Mouse (Mus musculus): ENCODE measurements around the gene Zmynd8.

Zmynd8 gene

DNA sequence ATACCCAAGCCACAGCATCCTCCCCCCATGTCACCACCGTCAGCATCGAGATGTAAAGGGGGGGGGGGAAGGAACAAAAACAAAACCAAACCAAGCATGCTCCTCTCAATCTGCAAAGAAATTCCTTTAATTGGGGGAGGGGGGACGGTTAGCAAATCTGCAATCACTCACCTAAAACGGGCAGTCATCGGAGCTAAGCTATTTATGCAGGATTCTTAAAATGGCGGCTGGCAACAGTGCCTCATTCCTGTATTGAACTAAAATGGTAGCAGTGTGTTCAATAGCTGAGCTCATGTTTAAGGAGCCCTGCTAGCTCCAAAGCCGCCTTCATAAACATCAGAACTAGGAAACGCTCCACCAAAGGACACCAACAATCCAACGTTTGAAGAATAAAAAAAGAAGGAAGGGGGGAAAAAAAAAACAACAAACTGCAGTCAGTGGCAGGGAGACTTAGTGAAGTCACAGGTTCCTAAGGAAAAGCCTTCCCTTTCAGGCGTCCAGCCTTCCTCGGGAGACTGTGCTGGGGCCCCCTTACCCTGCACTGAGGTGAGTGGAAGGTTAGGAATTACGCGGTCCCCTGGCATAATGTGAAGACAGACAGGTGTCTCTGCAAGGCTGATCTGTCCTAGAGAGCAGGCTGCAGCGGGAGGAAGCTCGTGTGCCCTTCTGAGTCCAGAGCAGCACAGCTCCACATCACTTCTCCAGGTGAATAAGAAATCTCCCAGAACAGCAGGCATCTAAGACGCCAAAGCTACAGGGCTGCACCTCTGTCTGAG, 19.2 kb downstream of the Zmynd8 start:
- DNase-seq (ENCODE audit: low read depth): no peak

DNA sequence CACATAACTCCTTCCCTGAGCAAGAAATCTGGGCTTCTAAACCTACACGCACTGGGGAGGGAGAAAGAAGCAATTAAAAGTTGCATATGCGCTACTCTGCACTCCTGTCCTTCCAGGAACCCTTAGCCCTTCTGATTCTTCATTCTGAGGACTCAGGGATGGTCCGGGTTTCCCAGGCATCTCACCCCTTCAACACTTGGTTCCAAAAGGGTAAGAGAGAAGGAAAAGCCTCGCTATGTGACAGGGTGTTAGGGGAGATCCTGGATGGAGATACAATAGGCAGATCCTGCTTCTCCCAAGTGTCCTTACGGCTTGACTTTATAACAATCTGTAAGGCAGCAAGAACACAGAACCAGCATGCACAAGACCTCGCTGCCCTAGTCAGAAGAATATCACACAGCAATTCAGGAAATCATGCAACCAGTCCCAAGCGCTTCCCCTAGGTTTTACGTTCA, 19.9 kb downstream of the Zmynd8 start:
- no peak for DNase-seq (ENCODE audit: low read depth)

DNA sequence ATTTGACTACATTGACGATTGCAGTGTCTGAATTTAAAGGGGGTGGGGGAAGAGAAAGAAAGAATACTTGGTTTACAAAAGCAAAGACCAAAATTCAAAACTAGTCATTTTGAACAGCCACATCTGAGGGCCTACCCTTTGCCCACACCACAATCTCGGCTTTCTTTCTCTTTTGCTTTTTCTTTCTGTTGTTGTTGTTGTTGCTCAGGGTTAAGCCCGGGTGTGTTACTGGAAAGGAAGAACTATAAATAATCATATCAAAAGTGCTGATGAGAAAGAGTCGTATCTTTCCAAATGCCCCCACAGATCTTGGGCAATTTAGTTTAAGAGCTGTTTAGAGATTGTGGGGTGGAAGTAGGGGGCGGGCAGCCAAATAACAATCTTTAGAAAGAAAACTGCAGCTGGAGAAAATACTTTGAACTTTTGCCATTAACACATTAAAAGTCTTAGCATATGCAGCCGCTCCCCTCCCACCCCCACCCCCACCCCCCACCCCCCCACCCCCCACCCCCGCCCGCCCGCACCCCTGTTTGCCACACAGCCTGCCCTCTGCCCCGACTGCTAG, 20.7 kb downstream of the Zmynd8 start:
- no peak for DNase-seq (ENCODE audit: low read depth)

DNA sequence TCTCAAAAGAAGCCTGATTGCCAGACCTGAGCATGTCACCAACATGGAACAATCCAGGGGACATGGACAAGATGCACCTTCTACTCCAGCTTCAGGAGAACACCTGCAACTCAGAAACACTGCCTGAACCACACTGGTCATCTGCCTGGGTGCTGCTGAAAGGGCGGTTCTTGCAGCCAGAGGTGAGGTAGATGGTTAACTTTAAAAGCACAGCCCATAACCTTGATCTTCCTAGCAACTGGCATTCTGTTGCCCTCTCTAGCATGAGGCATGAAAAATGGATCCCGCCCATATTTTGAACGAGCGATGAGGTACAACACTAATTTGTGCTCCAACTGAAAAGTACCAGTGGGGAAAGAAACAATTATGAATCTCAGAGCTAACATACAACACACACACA, 21.6 kb downstream of the Zmynd8 start:
- DNase-seq (ENCODE audit: low read depth): no peak

DNA sequence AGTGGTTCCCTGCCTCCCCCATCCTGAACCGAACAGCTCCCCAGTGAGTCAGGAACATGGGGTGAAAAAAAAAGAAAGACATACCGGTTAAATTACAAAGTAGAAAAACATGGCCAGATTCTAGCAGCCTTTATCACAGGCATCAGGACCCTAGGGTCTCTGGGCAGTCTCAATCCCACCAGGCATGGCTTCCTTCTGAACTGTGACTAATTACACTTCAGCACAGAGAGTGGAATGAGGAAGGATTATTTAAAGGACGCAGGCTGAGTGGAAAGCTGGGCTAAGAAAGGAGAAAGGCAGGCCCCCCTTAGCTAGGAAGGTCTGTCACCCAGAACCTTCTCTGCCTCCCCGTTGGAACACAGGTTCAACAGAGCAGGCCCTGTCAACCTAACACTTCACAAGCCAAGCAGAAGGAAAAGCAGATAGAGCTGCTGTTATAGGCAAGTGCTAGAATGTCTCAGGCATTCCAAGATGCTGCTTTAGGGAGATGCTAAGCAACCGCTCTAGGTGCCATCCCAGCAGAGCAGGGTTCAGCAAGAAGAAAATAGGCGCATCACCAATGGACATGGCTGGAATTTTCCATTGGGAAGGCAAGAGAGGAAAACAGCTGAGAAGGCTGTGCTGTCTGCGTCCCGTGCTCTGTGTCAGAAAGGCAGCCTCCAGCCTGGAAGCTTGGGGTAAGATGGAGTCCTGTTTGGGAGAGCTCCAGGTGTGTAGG, 22.5 kb downstream of the Zmynd8 start:
- DNase-seq (ENCODE audit: low read depth): no peak

DNA sequence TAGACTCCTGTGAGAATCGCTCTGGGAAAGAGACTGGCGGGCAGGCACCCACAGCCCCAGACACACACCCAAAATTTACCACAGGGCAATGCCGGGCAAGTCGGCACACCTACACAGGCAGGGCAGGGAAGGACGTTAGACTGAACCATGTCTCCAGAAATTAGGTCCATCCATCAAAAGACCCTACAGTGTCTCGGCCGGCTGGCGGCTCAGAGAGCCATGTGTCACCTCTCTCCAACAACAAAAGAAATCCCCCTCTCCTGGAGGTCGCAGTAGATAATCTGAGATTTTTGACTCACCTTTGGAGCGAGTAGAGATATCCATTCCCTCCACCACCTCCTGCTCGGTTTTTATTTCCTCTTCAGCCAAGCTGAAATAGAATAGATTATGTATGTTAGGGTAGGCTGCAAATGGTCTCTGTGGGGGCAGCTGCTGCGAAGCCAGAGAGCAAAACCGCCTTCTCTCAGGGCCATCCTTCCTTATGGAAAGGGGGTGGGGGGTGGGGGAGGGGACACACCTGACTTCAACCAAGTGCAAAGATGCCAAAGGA, 23.3 kb downstream of the Zmynd8 start:
- no peak for DNase-seq (ENCODE audit: low read depth)

DNA sequence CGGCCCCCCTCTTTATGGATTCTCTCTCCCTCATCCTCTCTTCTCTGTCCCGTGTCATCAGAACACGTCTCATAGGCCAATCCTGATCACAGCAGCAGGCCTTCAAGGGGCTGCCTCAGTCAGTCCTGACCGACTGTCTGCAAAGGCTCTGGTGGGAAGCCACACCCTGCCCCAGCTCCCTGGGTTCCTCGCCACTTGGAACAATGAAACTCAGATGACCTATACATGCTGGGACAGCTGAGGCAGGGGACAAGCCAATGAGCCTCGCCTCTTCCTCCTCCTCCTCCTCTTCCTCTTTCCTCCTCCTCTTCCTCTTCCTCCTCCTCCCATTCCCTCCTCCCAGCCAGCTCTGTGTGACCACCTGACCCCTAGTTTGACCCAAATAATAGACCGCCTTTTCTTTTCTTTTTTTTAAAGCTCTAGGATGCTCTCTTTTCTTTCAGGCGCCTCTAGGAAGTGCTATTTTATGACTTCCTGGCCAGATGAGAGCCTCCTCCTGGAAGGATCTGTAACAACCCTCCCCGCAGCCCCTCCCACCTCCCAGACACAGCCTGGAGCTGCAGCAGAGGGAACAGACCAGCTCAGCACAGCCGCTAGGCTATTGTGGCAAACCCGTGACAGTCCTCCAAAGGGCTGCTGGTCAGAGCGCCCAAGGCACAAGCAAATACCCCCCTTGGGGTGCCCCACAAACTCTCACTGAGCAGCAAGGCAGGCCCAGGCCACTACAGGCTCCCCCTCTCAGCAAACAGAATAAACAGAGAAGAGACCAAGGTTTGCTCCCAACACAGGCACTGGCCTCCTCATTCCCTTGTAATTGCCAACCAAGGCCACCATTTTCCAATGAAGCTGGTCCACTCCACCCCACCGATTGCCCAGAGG, 24.1 kb downstream of the Zmynd8 start:
- no peak for DNase-seq (ENCODE audit: low read depth)

DNA sequence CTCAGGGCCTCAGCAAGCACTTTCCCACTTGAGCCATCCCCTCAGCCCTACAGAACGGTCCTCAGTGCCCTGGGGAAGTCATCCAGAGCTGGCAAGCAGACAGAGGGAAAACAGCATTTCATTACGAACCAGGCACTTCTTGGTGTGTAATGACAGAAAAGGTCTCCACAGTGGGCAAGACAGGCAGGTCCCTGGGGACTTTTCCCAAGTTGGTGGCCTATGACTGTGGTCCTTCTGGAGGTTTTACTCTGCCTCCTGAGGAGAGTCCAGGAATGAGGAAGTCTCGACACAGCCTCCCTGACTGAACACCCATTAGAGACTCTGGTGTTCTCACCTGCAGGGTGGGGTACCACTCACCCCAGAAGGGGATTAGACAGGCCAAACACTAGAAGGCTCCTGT, 25.0 kb downstream of the Zmynd8 start:
- no peak for DNase-seq (ENCODE audit: low read depth)

DNA sequence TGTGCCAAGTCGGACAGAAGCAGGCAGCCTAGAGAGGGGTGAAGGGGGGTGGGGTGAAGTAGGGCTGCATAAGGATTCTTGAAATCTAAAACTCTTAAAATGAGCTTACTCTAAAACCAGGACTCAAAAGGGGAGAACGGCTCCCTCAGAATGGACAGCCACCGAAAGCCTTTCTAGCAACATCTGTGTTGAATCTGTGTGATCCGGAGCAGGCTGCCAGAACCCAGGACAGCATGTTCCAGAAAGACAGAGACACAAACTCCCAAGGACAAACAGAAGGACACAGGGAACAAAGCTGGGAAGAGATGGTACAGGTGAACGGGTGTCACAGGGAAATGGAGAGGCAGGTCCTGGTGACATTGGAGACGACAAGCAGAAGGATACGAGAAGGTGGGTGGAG, 25.6 kb downstream of the Zmynd8 start:
- DNase-seq (ENCODE audit: low read depth): no peak

DNA sequence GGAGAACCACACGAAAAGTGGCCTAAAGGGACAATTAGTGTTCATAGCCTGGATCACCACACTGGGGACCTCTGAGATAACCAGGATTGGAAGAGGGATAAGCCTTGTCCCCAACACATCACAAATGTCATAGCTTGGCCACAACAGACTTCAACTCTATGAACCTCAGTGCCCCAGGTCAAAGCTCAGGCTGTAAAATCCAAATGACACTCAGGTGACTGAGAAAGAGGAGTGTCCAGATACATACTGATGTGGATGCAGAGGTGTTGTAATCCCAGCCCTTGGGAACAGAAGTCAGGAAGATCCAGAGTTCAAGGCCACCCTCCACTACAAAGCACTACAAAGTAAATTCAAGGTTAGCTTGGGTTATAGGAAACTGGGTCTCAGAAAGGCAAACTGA, 29.6 kb downstream of the Zmynd8 start:
- no peak for DNase-seq (ENCODE audit: low read depth)

DNA sequence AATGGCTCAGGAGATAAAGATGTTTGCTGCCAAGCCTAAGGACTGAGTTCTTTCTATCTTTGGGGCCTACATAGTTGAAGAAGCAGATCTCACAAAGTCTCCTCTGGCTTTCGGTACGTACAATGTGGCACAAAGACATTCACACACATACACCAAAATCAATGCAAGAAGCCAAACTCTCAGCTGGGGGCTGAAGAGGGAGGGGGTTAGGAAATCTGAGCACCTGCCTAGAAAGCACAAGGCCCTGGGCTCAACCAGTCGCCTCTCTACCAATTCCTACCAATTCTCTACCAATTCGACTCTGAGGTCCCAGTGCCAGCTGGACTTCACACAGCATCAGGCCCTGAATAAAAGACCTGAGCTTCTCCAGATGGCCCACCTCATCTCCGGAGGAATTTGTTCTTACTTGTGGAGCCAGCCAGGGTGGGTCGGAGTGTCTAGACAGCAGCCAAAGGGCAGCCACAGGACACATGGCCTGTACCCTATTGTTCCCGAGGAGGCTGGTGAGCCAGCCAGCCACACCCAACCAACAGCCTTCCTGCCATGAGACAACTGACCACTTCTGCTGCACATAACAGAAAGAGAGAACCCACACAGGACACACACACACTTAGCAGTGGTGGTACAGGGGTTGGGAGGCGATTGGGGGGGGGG, 30.2 kb downstream of the Zmynd8 start:
- DNase-seq (ENCODE audit: low read depth): peak; percentile 50

DNA sequence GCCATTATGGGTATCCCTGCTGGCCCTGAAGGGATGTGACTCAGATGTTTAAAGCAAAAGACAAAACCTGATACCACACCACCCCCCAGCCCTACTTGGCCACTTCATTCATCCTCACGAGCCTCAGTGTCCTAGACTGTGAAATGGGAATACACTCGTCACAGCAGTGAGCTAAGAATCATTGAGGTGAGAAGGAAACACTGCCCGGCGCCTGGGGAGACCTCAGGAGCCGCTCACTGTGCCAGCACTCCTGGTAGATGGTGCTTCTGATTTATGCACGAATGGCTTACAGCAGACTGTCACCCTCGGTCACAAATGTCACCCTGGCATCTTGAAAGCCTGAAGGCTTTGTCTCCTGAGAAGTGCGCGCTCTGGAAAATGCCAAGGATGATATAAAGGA, 31.3 kb downstream of the Zmynd8 start:
- no peak for DNase-seq (ENCODE audit: low read depth)

DNA sequence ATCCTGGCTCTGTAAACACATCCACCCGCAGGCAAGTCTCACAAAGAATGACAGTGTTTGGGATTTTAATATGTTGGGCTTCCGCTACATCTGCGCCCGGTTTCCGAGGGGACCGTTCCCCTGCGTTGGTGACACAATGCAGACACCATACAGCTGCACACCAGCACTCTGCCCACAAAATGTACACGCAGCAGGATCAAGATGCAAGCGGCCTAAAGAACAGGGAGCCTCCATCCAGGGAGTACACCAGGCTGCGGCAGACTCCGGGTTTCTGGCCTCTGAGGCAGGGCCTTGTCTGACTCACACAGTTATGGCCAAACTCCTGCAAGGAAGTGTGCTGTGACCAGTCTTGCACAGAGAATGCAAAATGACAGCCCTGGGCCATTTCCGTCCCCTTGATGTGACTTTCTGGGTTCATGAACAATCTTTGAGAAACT, 31.8 kb downstream of the Zmynd8 start:
- DNase-seq (ENCODE audit: low read depth): no peak

DNA sequence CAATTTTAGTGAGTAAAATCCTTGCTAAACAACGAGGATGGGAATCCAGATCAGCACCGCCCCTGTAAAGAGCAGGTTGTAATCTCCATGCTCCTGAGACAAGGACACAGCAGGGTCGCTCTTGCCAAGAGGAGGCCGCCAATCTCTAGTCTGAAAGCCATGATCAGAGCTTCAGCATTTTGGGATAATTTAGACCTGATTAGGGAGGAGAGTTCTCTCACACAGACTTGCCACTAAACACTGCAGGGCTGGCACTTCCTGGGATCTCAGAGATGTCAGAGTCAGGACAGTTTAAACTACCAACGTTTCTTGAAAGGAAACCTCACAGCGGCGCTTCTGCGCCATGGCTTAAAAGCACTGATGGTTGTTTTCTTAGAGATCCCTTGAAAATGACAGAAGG, 32.4 kb downstream of the Zmynd8 start:
- no peak for DNase-seq (ENCODE audit: low read depth)

DNA sequence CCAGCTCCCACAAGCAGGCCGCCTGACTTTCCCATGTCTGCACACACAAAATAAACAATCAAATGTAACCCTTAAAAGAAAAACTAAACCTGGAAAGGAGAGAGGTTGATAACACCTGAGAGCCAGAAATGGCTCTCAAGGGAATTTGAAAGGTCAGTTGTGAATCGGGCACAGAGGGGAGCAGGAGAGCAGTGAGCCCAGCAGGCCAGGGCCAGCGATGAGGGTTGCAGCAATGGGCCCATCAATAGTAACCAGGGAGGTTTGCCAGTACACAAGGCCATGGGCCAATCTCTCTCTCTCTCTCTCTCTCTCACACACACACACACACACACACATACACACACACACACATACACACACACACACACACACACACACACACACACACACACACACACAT, 34.0 kb downstream of the Zmynd8 start:
- no peak for DNase-seq (ENCODE audit: low read depth)

DNA sequence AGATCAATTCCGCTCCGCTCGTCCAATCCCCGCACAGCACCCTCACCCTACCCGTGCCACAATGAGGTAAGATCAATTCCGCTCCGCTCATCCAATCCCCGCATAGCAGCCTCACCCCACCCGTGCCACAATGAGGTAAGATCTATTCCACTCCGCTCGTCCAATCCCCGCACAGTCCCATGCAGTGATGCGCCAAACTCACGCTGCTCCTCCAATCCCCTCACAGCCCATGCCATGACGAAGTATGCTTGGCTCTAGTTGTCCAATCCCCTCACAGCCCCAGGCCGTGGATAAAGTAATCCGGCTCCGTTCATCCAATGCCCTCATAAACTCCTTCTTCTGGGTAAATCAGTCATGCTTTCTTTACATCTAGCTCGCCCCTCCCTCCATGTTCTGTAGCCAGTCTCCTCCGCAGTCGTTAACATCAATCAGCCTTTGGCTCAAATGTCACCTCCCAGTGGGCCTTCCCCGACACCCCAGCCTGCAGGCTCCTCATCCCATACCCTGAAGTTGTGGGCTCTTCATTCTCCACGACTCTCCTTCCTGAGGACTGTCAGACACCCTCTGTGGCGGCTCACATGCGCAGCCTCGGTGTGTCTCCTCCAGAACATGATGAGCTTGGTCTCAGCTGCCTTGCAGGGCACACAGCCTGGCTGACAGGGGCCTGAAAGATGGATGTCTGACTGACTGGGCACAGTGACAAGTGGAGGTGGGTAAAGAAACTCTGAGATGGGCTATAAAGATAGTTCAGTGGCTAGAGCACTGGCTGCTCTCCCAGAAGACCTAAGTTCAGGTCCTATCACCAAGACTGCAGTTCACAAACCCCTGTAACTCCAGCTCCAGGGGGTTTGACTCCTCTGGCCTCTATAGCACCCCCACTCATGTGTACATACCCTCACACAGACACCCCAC, 36.9 kb downstream of the Zmynd8 start:
- DNase-seq (ENCODE audit: low read depth): no peak

DNA sequence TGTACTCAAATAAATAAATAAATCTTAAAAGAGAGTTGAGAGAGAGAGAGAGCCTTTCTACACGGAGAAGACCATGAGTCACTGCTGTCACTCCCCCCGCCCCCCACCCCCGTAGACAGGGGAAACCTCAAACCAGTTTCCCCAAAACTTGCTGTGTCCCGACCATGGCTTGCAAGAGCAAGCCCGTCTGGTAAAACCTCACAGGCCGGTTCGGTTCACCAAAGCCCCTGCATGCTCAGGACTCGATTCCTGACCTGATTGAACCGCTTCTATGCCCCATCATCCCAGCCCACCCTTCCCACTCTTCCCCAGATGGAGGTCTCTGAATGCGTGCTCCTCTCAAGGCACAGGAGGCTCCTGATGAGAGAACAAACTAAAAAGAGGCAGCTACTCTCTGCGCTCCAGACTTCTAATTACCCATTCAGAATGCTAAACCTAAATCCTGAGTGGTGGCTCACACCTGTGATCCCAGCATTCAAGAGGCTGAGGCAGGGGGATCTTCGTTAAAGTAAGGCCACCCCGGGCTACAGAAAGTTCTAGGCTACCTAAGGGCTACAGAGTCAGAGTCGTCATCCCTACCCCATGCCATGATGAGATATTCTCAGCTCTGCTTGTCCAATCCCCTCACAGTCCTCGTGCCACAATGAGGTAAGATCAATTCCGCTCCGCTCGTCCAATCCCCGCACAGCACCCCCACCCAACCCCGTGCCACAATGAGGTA, 37.7 kb downstream of the Zmynd8 start:
- peak; percentile 86 for DNase-seq (ENCODE audit: low read depth)

DNA sequence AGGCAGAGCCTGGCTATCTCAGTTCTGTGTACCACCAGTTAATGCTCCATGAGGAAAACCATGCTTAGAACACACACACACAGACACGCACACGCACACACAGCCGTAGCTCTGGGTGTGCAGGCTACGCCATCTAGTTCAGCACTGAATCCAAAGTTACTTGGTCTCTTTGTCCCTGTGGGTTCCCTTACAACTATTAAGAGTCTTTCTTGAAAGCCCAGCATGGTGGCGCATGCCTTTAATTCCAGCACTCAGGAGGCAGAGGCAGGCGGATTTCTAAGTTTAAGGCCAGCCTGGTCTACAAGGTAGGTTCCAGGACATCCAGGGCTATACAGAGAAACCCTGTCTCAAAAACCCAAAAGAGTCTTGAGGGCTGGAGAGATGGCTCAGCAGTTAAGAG, 38.4 kb downstream of the Zmynd8 start:
- DNase-seq (ENCODE audit: low read depth): no peak

Data from 416B (cell line).